Mouse (Mus musculus) small intestine, adult 2 months (tissue): ENCODE measurements around the gene Sept5.

Experiments
- CTCF ChIP-seq: fragments of 200-500 bp; IDR thresholded peaks from 2 replicates; pipeline ENCODE4 v1.5.1; 2012; ENCODE audit warnings: low read depth, mild to moderate bottlenecking, control low read depth, inconsistent platforms, low read length, moderate library complexity, mixed read lengths; ENCODE audit not compliant: insufficient replicate concordance, insufficient read length; ENCODE audit errors: extremely low read depth
- POLR2A ChIP-seq: fragments of 200-500 bp; IDR thresholded peaks from 2 replicates; pipeline ENCODE4 v1.6.1; 2012; ENCODE audit warnings: low read depth, mild to moderate bottlenecking, control low read depth, inconsistent platforms, low read length, moderate library complexity

DNA sequence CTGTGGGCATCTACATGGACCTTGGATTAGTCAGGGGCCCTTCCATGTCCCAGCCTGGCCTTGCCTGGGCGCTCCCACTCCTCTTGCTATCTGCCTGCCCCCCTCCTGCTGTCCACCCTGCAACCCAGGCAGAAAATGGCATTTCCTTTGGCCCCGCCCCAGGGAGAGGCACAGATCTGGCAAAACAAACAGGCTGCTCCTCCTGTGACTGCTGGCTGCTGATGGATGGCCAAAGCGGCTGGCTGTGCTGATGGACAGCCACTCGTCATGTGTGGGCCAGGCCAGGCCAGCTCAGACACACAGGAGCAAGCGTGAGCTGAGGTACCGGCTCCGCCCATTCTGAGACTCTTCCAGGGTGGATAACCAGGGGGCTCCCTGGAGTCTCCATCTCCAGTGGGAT is 28.3 kb downstream of the Sept5 start:
- TF ChIP-seq POLR2A (no peak), CTCF (no peak)
